Mouse (Mus musculus) heart, adult 2 months (tissue): ENCODE measurements around the gene Rpl15. TPM values are rescaled to one million over a fixed set of nuclear protein-coding genes. Genes with fewer than 3 reads are reported as not detected.
"Not testable (repeated sequence)": the region's sequence is repeated elsewhere in the genome, so short reads cannot be mapped to it uniquely, and the experiment has no call there.

ENCODE experiments used
- DNase-seq, 2 experiments: peaks; one replicate each; pipeline ENCODE4 v3.0.0; 2021
- H3K27ac ChIP-seq: fragments of 200-600 bp; 2 replicates; pipeline ENCODE4 v1.8.1; 2022
- H3K27me3 ChIP-seq: fragments of 200-500 bp; 2 replicates; pipeline ENCODE4 v1.6.1; 2012; ENCODE audit warnings: mild to moderate bottlenecking, low read length, inconsistent platforms, mixed read lengths; ENCODE audit not compliant: control insufficient read depth, insufficient read depth
- H3K36me3 ChIP-seq: fragments of 200-500 bp; 2 replicates; pipeline ENCODE4 v1.6.1; 2012; ENCODE audit warnings: low read length, inconsistent platforms; ENCODE audit not compliant: control insufficient read depth, insufficient read depth
- H3K4me1 ChIP-seq: fragments of 200-500 bp; 2 replicates; pipeline ENCODE4 v1.6.1; 2011; ENCODE audit warnings: low read length; ENCODE audit not compliant: control insufficient read depth, insufficient read depth
- H3K4me3 ChIP-seq: fragments of 200-600 bp; 2 replicates; pipeline ENCODE4 v1.8.1; 2022
- H3K79me2 ChIP-seq: fragments of 200-500 bp; replicated peaks from 2 replicates; pipeline ENCODE4 v1.6.1; 2012; ENCODE audit warnings: mild to moderate bottlenecking, inconsistent platforms, low read length, moderate library complexity, mixed read lengths; ENCODE audit not compliant: control insufficient read depth, insufficient read depth
- H3K9ac ChIP-seq: fragments of 200-500 bp; 2 replicates; pipeline ENCODE4 v1.6.1; 2012; ENCODE audit warnings: low read depth, mild to moderate bottlenecking, control low read depth, inconsistent platforms, low read length, mixed read lengths
- CTCF ChIP-seq: fragments of 200-600 bp; IDR thresholded peaks from 2 replicates; pipeline ENCODE4 v1.8.1; 2022; ENCODE audit warnings: antibody characterized with exemption, mild to moderate bottlenecking, moderate library complexity
- EP300 ChIP-seq: fragments of 200-500 bp; IDR thresholded peaks from 2 replicates; pipeline ENCODE4 v1.6.1; 2011; ENCODE audit warnings: low read depth, low read length, control low read depth; ENCODE audit not compliant: insufficient read depth
- POLR2A ChIP-seq: fragments of 200-500 bp; IDR thresholded peaks from 2 replicates; pipeline ENCODE4 v1.6.1; 2011; ENCODE audit warnings: mild to moderate bottlenecking, low read depth, low read length, control low read depth; ENCODE audit not compliant: insufficient read depth
- WGBS: fragments of 180-500 bp; shearing (Covaris S2); methylation state at CpG from one replicate; pipeline ENCODE4 v1.1.7; 2018; 5-methylcytosine and 5-hydroxymethylcytosine counted together
- intact Hi-C: fragments of 180-260 bp; cut with DNase I; formaldehyde crosslinking; loops from one replicate; pipeline ENCODE4 v1.15.1; 2025
- polyA plus RNA-seq: library from polyadenylated mRNA; depleted of rRNA; stranded (reverse); fragments of >200 nt; gene quantifications from 2 replicates; pipeline ENCODE4 v1.2.3, GENCODE M21; 2012
- total RNA-seq, 2 experiments: library from RNA; stranded (reverse); gene quantifications; 2 replicates each; pipeline ENCODE4 v1.2.3; 2021

The Rpl15 gene
- total and polyA plus RNA-seq, 3 experiments: 160 to 586 (median 499) TPM

- Histone ChIP-seq H3K9ac (peak overlapping the region; percentile 47; the same call in 1 of the 2 replicates), H3K79me2 (peaks cover 8% of the 10 kb centered on the region), H3K27me3 (no peaks in the 10 kb centered on the region), H3K36me3 (peaks cover 35% of the 10 kb centered on the region), H3K27ac (peak overlapping the region; percentile 78), H3K4me3 (peak overlapping the region; percentile 9; the same call in 1 of the 2 replicates), H3K4me1 (peaks cover 16% of the 10 kb centered on the region)
- peak in 1 of 2 experiments; percentile 48 for DNase-seq
- TF ChIP-seq CTCF (no peak), EP300 (no peak), POLR2A (no peak)
- intact Hi-C loops: no loop called here
- 15% methylated on average over 5 of the region's 5 CpGs for WGBS
Observed at GRCm38 (mm10) chr14:18233981-18234960, 36.9 kb downstream of the Rpl15 start.

GRCm38 (mm10) chr14:18233076-18233475 is 38.1 kb downstream of the Rpl15 start:
- Histone ChIP-seq H3K36me3 (peaks cover 35% of the 10 kb centered on the region), H3K79me2 (peaks cover 9% of the 10 kb centered on the region), H3K4me3 (no peak overlapping the region), H3K9ac (no peak overlapping the region), H3K27ac (peak overlapping the region; percentile 78), H3K27me3 (no peaks in the 10 kb centered on the region), H3K4me1 (peaks cover 16% of the 10 kb centered on the region)
- no peak for DNase-seq
- no peak for TF ChIP-seq CTCF
- no peak for TF ChIP-seq POLR2A
- TF ChIP-seq EP300: no peak
- intact Hi-C loops: no loop called here
- WGBS: 73% methylated on average over 2 of the region's 2 CpGs

GRCm38 (mm10) chr14:18231866-18232265 is 39.3 kb downstream of the Rpl15 start:
- Histone ChIP-seq H3K36me3 (peaks cover 31% of the 10 kb centered on the region), H3K79me2 (peaks cover 11% of the 10 kb centered on the region), H3K4me1 (peaks cover 16% of the 10 kb centered on the region)
- DNase-seq, H3K9ac ChIP-seq, intact Hi-C loops, H3K4me3 ChIP-seq, H3K27ac ChIP-seq, H3K27me3 ChIP-seq: not testable (repeated sequence)
- WGBS: 86% methylated on average over 8 of the region's 8 CpGs

- Histone ChIP-seq H3K79me2 (peaks cover 13% of the 10 kb centered on the region), H3K36me3 (peaks cover 29% of the 10 kb centered on the region), H3K4me1 (peaks cover 14% of the 10 kb centered on the region)
- H3K27ac ChIP-seq, H3K27me3 ChIP-seq, H3K4me3 ChIP-seq, intact Hi-C loops, DNase-seq, H3K9ac ChIP-seq: not testable (repeated sequence)
- WGBS: 96% methylated on average over 10 of the region's 10 CpGs
Observed at GRCm38 (mm10) chr14:18229751-18230150, 41.4 kb downstream of the Rpl15 start.

- H3K4me3 ChIP-seq, intact Hi-C loops, H3K4me1 ChIP-seq, H3K27ac ChIP-seq, H3K27me3 ChIP-seq: not testable (repeated sequence)
- Histone ChIP-seq H3K79me2 (peaks cover 15% of the 10 kb centered on the region), H3K36me3 (peaks cover 14% of the 10 kb centered on the region), H3K9ac (0 out of 2 replicates have a peak overlapping the region, but pooled peaks have one; percentile 38)
- whole genome bisulfite sequencing: 42% methylated on average over 11 of the region's 11 CpGs
- DNase-seq: peak in 1 of 2 experiments; percentile 28
Observed at GRCm38 (mm10) chr14:18226181-18226580, 45.0 kb downstream of the Rpl15 start.

- H3K4me1 ChIP-seq, intact Hi-C loops, H3K27me3 ChIP-seq, H3K27ac ChIP-seq, H3K9ac ChIP-seq, DNase-seq, H3K4me3 ChIP-seq: not testable (repeated sequence)
- 90% methylated on average over 11 of the region's 11 CpGs for WGBS
- H3K79me2 ChIP-seq: peaks cover 16% of the 10 kb centered on the region
- peaks cover 16% of the 10 kb centered on the region for H3K36me3 ChIP-seq
Observed at GRCm38 (mm10) chr14:18225431-18225830, 45.8 kb downstream of the Rpl15 start.
